Mouse (Mus musculus): Measurements from ENCODE around the gene Acly. TPM values are rescaled to one million over a fixed set of nuclear protein-coding genes. Genes with fewer than 3 reads are reported as not detected.
A peak's percentile ranks its signal among the peaks of the same experiment; 100 is the strongest.

Gene Acly
- polyA plus RNA-seq, 2 experiments = 118 to 159 TPM

- no peak for TF ChIP-seq POLR2A (IDR thresholded peaks at IDR 0.05; ENCODE audit: borderline replicate concordance, extremely low read depth, insufficient read depth, insufficient read length)
- Histone ChIP-seq H3K36me3 (ENCODE audit: control insufficient read depth, insufficient read depth, low read length) (peaks cover 67% of the 10 kb centered on the region), H3K27me3 (ENCODE audit: control insufficient read depth, insufficient read depth, low read length) (no peaks in the 10 kb centered on the region), H3K4me2 (replicated peaks; ENCODE audit: low read depth, low read length, severe bottlenecking) (no peak overlapping the region), H3K4me1 (ENCODE audit: control insufficient read depth, insufficient read depth, low read length) (peaks cover 6% of the 10 kb centered on the region; the same call in 1 of the 2 replicates), H3K4me3 (replicated peaks; ENCODE audit: low read length) (no peak overlapping the region), H3K27ac (replicated peaks; ENCODE audit: low read depth, low read length) (no peak overlapping the region), H3K9me3 (ENCODE audit: control insufficient read depth, low read length) (no peaks in the 10 kb centered on the region), H3K9ac (ENCODE audit: low read depth, low read length, severe bottlenecking) (no peak overlapping the region)
- 92% methylated on average over 9 of the region's 9 CpGs for WGBS
- ATAC-seq (ENCODE audit: low FRiP score, low read depth) (no peak), DNase-seq (ENCODE audit: low spot score) (no peak)
Observed at GRCm38 (mm10) chr11:100435678-100436246, 92.0 kb downstream of the Acly start.

GRCm38 (mm10) chr11:100432002-100432401 lies 95.8 kb downstream of the Acly start:
- no peak overlapping the region for H3K27ac ChIP-seq (replicated peaks; ENCODE audit: low read depth, low read length)
- no peaks in the 10 kb centered on the region for H3K4me1 ChIP-seq (ENCODE audit: control insufficient read depth, insufficient read depth, low read length)
- ATAC-seq (ENCODE audit: low FRiP score, low read depth) (no peak), DNase-seq (ENCODE audit: low spot score) (no peak)
- H3K4me2 ChIP-seq (replicated peaks; ENCODE audit: low read depth, low read length, severe bottlenecking) = no peak overlapping the region
- no peak for TF ChIP-seq POLR2A (IDR thresholded peaks at IDR 0.05; ENCODE audit: borderline replicate concordance, extremely low read depth, insufficient read depth, insufficient read length)
- no peaks in the 10 kb centered on the region for H3K9me3 ChIP-seq (ENCODE audit: control insufficient read depth, low read length)
- peaks cover 69% of the 10 kb centered on the region for H3K36me3 ChIP-seq (ENCODE audit: control insufficient read depth, insufficient read depth, low read length)
- H3K27me3 ChIP-seq (ENCODE audit: control insufficient read depth, insufficient read depth, low read length) = no peaks in the 10 kb centered on the region
- WGBS = 84% methylated on average over 5 of the region's 5 CpGs
- no peak overlapping the region for H3K4me3 ChIP-seq (replicated peaks; ENCODE audit: low read length)
- H3K9ac ChIP-seq (ENCODE audit: low read depth, low read length, severe bottlenecking) = no peak overlapping the region

GRCm38 (mm10) chr11:100430052-100430451 lies 97.7 kb downstream of the Acly start:
- Histone ChIP-seq H3K9me3 (ENCODE audit: control insufficient read depth, low read length) (no peaks in the 10 kb centered on the region), H3K4me3 (replicated peaks; ENCODE audit: low read length) (no peak overlapping the region), H3K27ac (replicated peaks; ENCODE audit: low read depth, low read length) (no peak overlapping the region), H3K4me1 (ENCODE audit: control insufficient read depth, insufficient read depth, low read length) (no peaks in the 10 kb centered on the region), H3K36me3 (ENCODE audit: control insufficient read depth, insufficient read depth, low read length) (peaks cover 63% of the 10 kb centered on the region), H3K4me2 (replicated peaks; ENCODE audit: low read depth, low read length, severe bottlenecking) (no peak overlapping the region), H3K9ac (ENCODE audit: low read depth, low read length, severe bottlenecking) (no peak overlapping the region), H3K27me3 (ENCODE audit: control insufficient read depth, insufficient read depth, low read length) (no peaks in the 10 kb centered on the region)
- DNase-seq (ENCODE audit: low spot score) (no peak), ATAC-seq (ENCODE audit: low FRiP score, low read depth) (no peak)
- no peak for TF ChIP-seq POLR2A (IDR thresholded peaks at IDR 0.05; ENCODE audit: borderline replicate concordance, extremely low read depth, insufficient read depth, insufficient read length)
- 86% methylated on average over 7 of the region's 7 CpGs for WGBS

GRCm38 (mm10) chr11:100428612-100429199 lies 99.1 kb downstream of the Acly start:
- 79% methylated on average over 9 of the region's 9 CpGs for WGBS
- no peak for TF ChIP-seq POLR2A (IDR thresholded peaks at IDR 0.05; ENCODE audit: borderline replicate concordance, extremely low read depth, insufficient read depth, insufficient read length)

GRCm38 (mm10) chr11:100426820-100427219 lies 101.0 kb downstream of the Acly start:
- Histone ChIP-seq H3K4me1 (ENCODE audit: control insufficient read depth, insufficient read depth, low read length) (no peaks in the 10 kb centered on the region), H3K9me3 (ENCODE audit: control insufficient read depth, low read length) (no peaks in the 10 kb centered on the region), H3K4me2 (replicated peaks; ENCODE audit: low read depth, low read length, severe bottlenecking) (no peak overlapping the region), H3K27me3 (ENCODE audit: control insufficient read depth, insufficient read depth, low read length) (no peaks in the 10 kb centered on the region), H3K27ac (replicated peaks; ENCODE audit: low read depth, low read length) (no peak overlapping the region; the same call in 1 of the 2 replicates), H3K36me3 (ENCODE audit: control insufficient read depth, insufficient read depth, low read length) (peaks cover 73% of the 10 kb centered on the region), H3K9ac (ENCODE audit: low read depth, low read length, severe bottlenecking) (no peak overlapping the region), H3K4me3 (replicated peaks; ENCODE audit: low read length) (no peak overlapping the region)
- ATAC-seq (ENCODE audit: low FRiP score, low read depth) (no peak), DNase-seq (ENCODE audit: low spot score) (no peak)
- TF ChIP-seq POLR2A (IDR thresholded peaks at IDR 0.05; ENCODE audit: borderline replicate concordance, extremely low read depth, insufficient read depth, insufficient read length) = no peak
- WGBS = 86% methylated on average over 3 of the region's 3 CpGs

More at GRCm38 (mm10) chr11:100428612-100429199, 99.1 kb downstream of the Acly start:
- Histone ChIP-seq H3K4me1 (ENCODE audit: control insufficient read depth, insufficient read depth, low read length) (no peaks in the 10 kb centered on the region), H3K9me3 (ENCODE audit: control insufficient read depth, low read length) (no peaks in the 10 kb centered on the region), H3K36me3 (ENCODE audit: control insufficient read depth, insufficient read depth, low read length) (peaks cover 69% of the 10 kb centered on the region), H3K4me2 (replicated peaks; ENCODE audit: low read depth, low read length, severe bottlenecking) (no peak overlapping the region), H3K9ac (ENCODE audit: low read depth, low read length, severe bottlenecking) (no peak overlapping the region), H3K27ac (replicated peaks; ENCODE audit: low read depth, low read length) (no peak overlapping the region), H3K27me3 (ENCODE audit: control insufficient read depth, insufficient read depth, low read length) (no peaks in the 10 kb centered on the region), H3K4me3 (replicated peaks; ENCODE audit: low read length) (no peak overlapping the region)
- ATAC-seq (ENCODE audit: low FRiP score, low read depth) (no peak), DNase-seq (ENCODE audit: low spot score) (peak; percentile 10)

Small RNAs within 50 kb of the gene (microRNA-seq; reads per million reads assigned to microRNA genes)
- gene Gm27374 (not detected), gene Mir7116 (not detected)

Other genes with a start within 250 kb of the Acly start
- gene Eif1, start 208.1 kb downstream of the Acly start, polyA plus RNA-seq (2012; rRNA removed) = 229 and 342 TPM in 2 replicates
- gene Eif1, start 208.1 kb downstream of the Acly start, polyA plus RNA-seq (2014; fragmentation: Nextera tagmentation; extraction: Ambion mirVana) = 1,852 and 1,886 TPM in 2 replicates
- gene Gast, start 193.6 kb downstream of the Acly start, polyA plus RNA-seq (2012; rRNA removed) = 0.36 and 0.74 TPM in 2 replicates
- gene Gast, start 193.6 kb downstream of the Acly start, polyA plus RNA-seq (2014; fragmentation: Nextera tagmentation; extraction: Ambion mirVana) = 0.47 and 0.50 TPM in 2 replicates
- 3.8 and 4.4 TPM in 2 replicates for gene Hap1, start 171.9 kb downstream of the Acly start, polyA plus RNA-seq (2012; rRNA removed)
- 1.4 and 1.6 TPM in 2 replicates for gene Hap1, start 171.9 kb downstream of the Acly start, polyA plus RNA-seq (2014; fragmentation: Nextera tagmentation; extraction: Ambion mirVana)
- 111 and 123 TPM in 2 replicates for gene Jup, start 130.2 kb downstream of the Acly start, polyA plus RNA-seq (2012; rRNA removed)
- 145 and 159 TPM in 2 replicates for gene Jup, start 130.2 kb downstream of the Acly start, polyA plus RNA-seq (2014; fragmentation: Nextera tagmentation; extraction: Ambion mirVana)
- 120 and 160 TPM in 2 replicates for gene P3h4, start 113.2 kb downstream of the Acly start, polyA plus RNA-seq (2012; rRNA removed)
- 92.1 and 95.2 TPM in 2 replicates for gene P3h4, start 113.2 kb downstream of the Acly start, polyA plus RNA-seq (2014; fragmentation: Nextera tagmentation; extraction: Ambion mirVana)
- gene Fkbp10, start 112.3 kb downstream of the Acly start, polyA plus RNA-seq (2012; rRNA removed) = 251 and 316 TPM in 2 replicates
- 179 and 187 TPM in 2 replicates for gene Fkbp10, start 112.3 kb downstream of the Acly start, polyA plus RNA-seq (2014; fragmentation: Nextera tagmentation; extraction: Ambion mirVana)
- gene Nt5c3b, start 86.2 kb downstream of the Acly start, polyA plus RNA-seq (2012; rRNA removed) = 131 and 140 TPM in 2 replicates
- gene Nt5c3b, start 86.2 kb downstream of the Acly start, polyA plus RNA-seq (2014; fragmentation: Nextera tagmentation; extraction: Ambion mirVana) = 138 and 147 TPM in 2 replicates
- gene Klhl10, start 86.1 kb downstream of the Acly start, polyA plus RNA-seq (2012; rRNA removed) = 1.9 and 2.5 TPM in 2 replicates
- 0.74 and 1.0 TPM in 2 replicates for gene Klhl10, start 86.1 kb downstream of the Acly start, polyA plus RNA-seq (2014; fragmentation: Nextera tagmentation; extraction: Ambion mirVana)
- gene Klhl11, start 55.3 kb downstream of the Acly start, polyA plus RNA-seq (2012; rRNA removed) = 5.5 and 5.8 TPM in 2 replicates
- gene Klhl11, start 55.3 kb downstream of the Acly start, polyA plus RNA-seq (2014; fragmentation: Nextera tagmentation; extraction: Ambion mirVana) = 11.5 and 12.5 TPM in 2 replicates
- 0.42 and 0.55 TPM in 2 replicates for gene Ttc25, start 17.6 kb upstream of the Acly start, polyA plus RNA-seq (2012; rRNA removed)
- 0.14 and 0.40 TPM in 2 replicates for gene Ttc25, start 17.6 kb upstream of the Acly start, polyA plus RNA-seq (2014; fragmentation: Nextera tagmentation; extraction: Ambion mirVana)
- gene Cnp, start 46.9 kb upstream of the Acly start, polyA plus RNA-seq (2012; rRNA removed) = 15.9 and 17.0 TPM in 2 replicates
- gene Cnp, start 46.9 kb upstream of the Acly start, polyA plus RNA-seq (2014; fragmentation: Nextera tagmentation; extraction: Ambion mirVana) = 21.3 and 26.0 TPM in 2 replicates
- gene Nkiras2, start 91.2 kb upstream of the Acly start, polyA plus RNA-seq (2012; rRNA removed) = 68.7 and 90.5 TPM in 2 replicates
- gene Nkiras2, start 91.2 kb upstream of the Acly start, polyA plus RNA-seq (2014; fragmentation: Nextera tagmentation; extraction: Ambion mirVana) = 76.4 and 82.9 TPM in 2 replicates
- 179 and 225 TPM in 2 replicates for gene Dnajc7, start 92.2 kb upstream of the Acly start, polyA plus RNA-seq (2012; rRNA removed)
- gene Dnajc7, start 92.2 kb upstream of the Acly start, polyA plus RNA-seq (2014; fragmentation: Nextera tagmentation; extraction: Ambion mirVana) = 73.3 and 74.1 TPM in 2 replicates
- 6.4 and 10.0 TPM in 2 replicates for gene Zfp385c, start 164.5 kb upstream of the Acly start, polyA plus RNA-seq (2012; rRNA removed)
- 0.72 and 1.5 TPM in 2 replicates for gene Zfp385c, start 164.5 kb upstream of the Acly start, polyA plus RNA-seq (2014; fragmentation: Nextera tagmentation; extraction: Ambion mirVana)
- gene Dhx58, start 176.3 kb upstream of the Acly start, polyA plus RNA-seq (2012; rRNA removed) = 3.2 and 3.9 TPM in 2 replicates
- 2.2 and 2.3 TPM in 2 replicates for gene Dhx58, start 176.3 kb upstream of the Acly start, polyA plus RNA-seq (2014; fragmentation: Nextera tagmentation; extraction: Ambion mirVana)
- 70.8 and 78.1 TPM in 2 replicates for gene Kat2a, start 184.5 kb upstream of the Acly start, polyA plus RNA-seq (2012; rRNA removed)
- 55.8 and 57.4 TPM in 2 replicates for gene Kat2a, start 184.5 kb upstream of the Acly start, polyA plus RNA-seq (2014; fragmentation: Nextera tagmentation; extraction: Ambion mirVana)
- not detected in 2 replicates for gene Hspb9, start 185.8 kb upstream of the Acly start, polyA plus RNA-seq (2012; rRNA removed)
- gene Hspb9, start 185.8 kb upstream of the Acly start, polyA plus RNA-seq (2014; fragmentation: Nextera tagmentation; extraction: Ambion mirVana) = 0.77 TPM in 1 of 2 replicates, not detected in the other
- gene Rab5c, start 210.2 kb upstream of the Acly start, polyA plus RNA-seq (2012; rRNA removed) = 188 and 227 TPM in 2 replicates
- gene Rab5c, start 210.2 kb upstream of the Acly start, polyA plus RNA-seq (2014; fragmentation: Nextera tagmentation; extraction: Ambion mirVana) = 73.2 and 75.1 TPM in 2 replicates
- 0.09 TPM in 2 replicates for gene Kcnh4, start 231.9 kb upstream of the Acly start, polyA plus RNA-seq (2012; rRNA removed)
- not detected in 2 replicates for gene Kcnh4, start 231.9 kb upstream of the Acly start, polyA plus RNA-seq (2014; fragmentation: Nextera tagmentation; extraction: Ambion mirVana)
- not detected in 2 replicates for gene Hcrt, start 234.9 kb upstream of the Acly start, polyA plus RNA-seq (2012; rRNA removed)
- not detected in 2 replicates for gene Hcrt, start 234.9 kb upstream of the Acly start, polyA plus RNA-seq (2014; fragmentation: Nextera tagmentation; extraction: Ambion mirVana)
- 12.1 and 14.0 TPM in 2 replicates for gene Ghdc, start 243.0 kb upstream of the Acly start, polyA plus RNA-seq (2012; rRNA removed)
- gene Ghdc, start 243.0 kb upstream of the Acly start, polyA plus RNA-seq (2014; fragmentation: Nextera tagmentation; extraction: Ambion mirVana) = 3.7 and 5.7 TPM in 2 replicates

Data from limb, embryonic 14.5 days (tissue).